Mouse (Mus musculus): ENCODE data around the gene Trpd52l3. TPM values are rescaled to one million over a fixed set of nuclear protein-coding genes. Genes with fewer than 3 reads are reported as not detected.

Trpd52l3 gene
- polyA plus RNA-seq (2015; fragmentation: Nextera tagmentation; extraction: Ambion mirVana) = not detected in 2 replicates

DNA sequence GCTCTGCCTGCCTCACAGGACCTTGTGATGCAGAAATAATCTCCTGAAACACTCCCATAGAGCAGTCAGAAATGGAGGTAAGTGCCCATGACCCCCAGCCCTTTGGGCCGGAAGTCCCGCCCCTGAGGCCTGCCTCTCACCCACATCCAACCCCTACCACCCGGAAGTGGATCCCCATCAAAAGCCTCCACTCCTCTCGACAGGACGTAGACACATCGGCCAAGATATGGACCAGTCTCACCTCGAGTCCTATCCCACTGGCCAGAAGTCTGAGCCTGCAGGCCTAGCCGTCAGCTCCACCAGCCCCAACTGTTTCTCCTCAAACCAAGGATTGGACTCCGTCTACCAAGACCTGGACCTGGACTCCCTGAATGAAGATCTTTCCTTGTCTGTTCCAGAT lies at the start of gene Trpd52l3:
Gene Trpd52l3, plus strand, starts transcription at position 170 of the 400 bp plus-strand sequence.
- Histone ChIP-seq H3K27ac (no peak within 1 kb of the TSS), H3K9me3 (replicated peaks; ENCODE audit: low read length) (no peaks in the 10 kb centered on the region), H3K4me3 (replicated peaks; ENCODE audit: low read depth, low read length) (no peak within 1 kb of the TSS), H3K27me3 (ENCODE audit: insufficient read depth, low read length) (no peaks in the 10 kb centered on the region), H3K36me3 (ENCODE audit: insufficient read depth, low read length) (no peaks in the 10 kb centered on the region), H3K4me1 (replicated peaks; ENCODE audit: insufficient read depth, low read length) (no peaks in the 10 kb centered on the region), H3K9ac (ENCODE audit: low read depth, low read length) (no peak within 1 kb of the TSS), H3K4me2 (ENCODE audit: low read length) (no peak within 1 kb of the TSS)
- DNase-seq (ENCODE audit: low spot score) (no peak), ATAC-seq (replicated peaks; ENCODE audit: low FRiP score, low read depth) (no peak)
- WGBS = 92% methylated on average over 9 of the region's 9 CpGs
- TF ChIP-seq CTCF (IDR thresholded peaks at IDR 0.05; ENCODE audit: low read depth) = no peak

DNA sequence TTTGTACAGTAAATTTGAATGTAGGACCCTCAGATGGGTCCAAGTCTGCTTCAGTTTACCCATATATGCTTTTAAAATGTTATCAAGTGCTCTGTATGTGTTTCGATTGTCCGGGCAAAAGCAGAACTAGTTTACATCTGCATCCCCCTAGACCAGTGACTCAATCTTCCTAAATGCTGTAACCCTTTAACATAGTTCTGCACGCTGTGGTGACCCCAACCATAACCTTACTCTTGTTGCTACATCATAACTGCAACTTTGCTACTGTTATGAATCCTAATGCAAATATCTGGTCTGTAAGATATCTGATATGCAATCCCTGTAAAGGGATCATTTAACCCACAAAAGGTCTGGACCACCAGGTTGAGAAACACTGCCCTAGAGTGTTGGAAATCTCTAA lies 49.8 kb upstream of the Trpd52l3 start:
- Histone ChIP-seq H3K9ac (ENCODE audit: low read depth, low read length) (no peak overlapping the region), H3K4me3 (replicated peaks; ENCODE audit: low read depth, low read length) (no peak overlapping the region), H3K27ac (no peak overlapping the region), H3K9me3 (replicated peaks; ENCODE audit: low read length) (no peaks in the 10 kb centered on the region), H3K27me3 (ENCODE audit: insufficient read depth, low read length) (no peaks in the 10 kb centered on the region), H3K36me3 (ENCODE audit: insufficient read depth, low read length) (no peaks in the 10 kb centered on the region), H3K4me2 (ENCODE audit: low read length) (no peak overlapping the region), H3K4me1 (replicated peaks; ENCODE audit: insufficient read depth, low read length) (no peaks in the 10 kb centered on the region)
- WGBS = 90% methylated on average over 3 of the region's 3 CpGs
- ATAC-seq (replicated peaks; ENCODE audit: low FRiP score, low read depth) (no peak), DNase-seq (ENCODE audit: low spot score) (no peak)
- TF ChIP-seq CTCF (IDR thresholded peaks at IDR 0.05; ENCODE audit: low read depth) = no peak

DNA sequence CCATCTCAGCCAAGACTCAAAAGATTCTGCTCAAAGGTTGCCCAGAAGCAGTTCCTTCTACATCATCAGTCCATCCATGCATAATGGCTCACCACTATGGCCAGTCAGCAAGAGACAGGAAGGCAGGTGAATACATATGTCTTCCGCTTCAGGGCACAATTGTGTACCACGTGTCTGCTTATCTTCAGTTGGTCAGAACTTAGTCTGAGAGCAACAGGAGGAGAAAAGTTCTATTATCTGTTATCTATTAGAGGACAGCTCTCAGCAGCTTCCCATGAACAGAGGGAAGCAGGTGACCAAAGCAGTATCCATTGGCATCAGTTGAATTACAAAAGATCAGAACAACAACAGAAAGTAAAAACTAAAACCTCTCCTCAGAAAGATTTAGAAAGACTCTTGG lies 48.1 kb upstream of the Trpd52l3 start:
- no peak overlapping the region for H3K9ac ChIP-seq (ENCODE audit: low read depth, low read length)
- no peaks in the 10 kb centered on the region for H3K9me3 ChIP-seq (replicated peaks; ENCODE audit: low read length)
- no peaks in the 10 kb centered on the region for H3K27me3 ChIP-seq (ENCODE audit: insufficient read depth, low read length)
- H3K4me3 ChIP-seq (replicated peaks; ENCODE audit: low read depth, low read length) = no peak overlapping the region
- no peak overlapping the region for H3K4me2 ChIP-seq (ENCODE audit: low read length)
- ATAC-seq (replicated peaks; ENCODE audit: low FRiP score, low read depth) (no peak), DNase-seq (ENCODE audit: low spot score) (no peak)
- no peak overlapping the region for H3K27ac ChIP-seq
- H3K4me1 ChIP-seq (replicated peaks; ENCODE audit: insufficient read depth, low read length) = no peaks in the 10 kb centered on the region
- no peak for TF ChIP-seq CTCF (IDR thresholded peaks at IDR 0.05; ENCODE audit: low read depth)
- H3K36me3 ChIP-seq (ENCODE audit: insufficient read depth, low read length) = no peaks in the 10 kb centered on the region
- 89% methylated on average over 2 of the region's 2 CpGs for WGBS

DNA sequence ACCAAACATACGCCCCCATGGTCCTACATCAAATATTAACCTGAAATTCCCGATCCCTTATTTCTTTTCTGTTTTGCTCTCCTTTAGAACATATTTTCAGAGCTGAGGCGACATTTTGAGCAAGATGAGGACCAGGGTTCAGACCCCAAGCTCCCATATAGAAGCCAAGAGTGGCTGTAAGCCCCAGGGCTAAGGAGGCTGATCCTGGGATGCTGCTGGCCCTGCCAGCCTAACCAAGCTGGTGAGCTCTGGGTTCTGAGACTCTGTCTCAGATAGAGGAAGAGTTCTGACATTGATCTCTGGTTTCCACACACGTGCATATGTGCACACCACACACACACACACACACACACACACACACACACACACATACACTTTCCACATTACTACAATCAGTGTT lies 42.7 kb upstream of the Trpd52l3 start:
- H3K4me3 ChIP-seq (replicated peaks; ENCODE audit: low read depth, low read length) = no peak overlapping the region
- H3K27ac ChIP-seq = no peak overlapping the region
- WGBS = 79% methylated on average over 4 of the region's 4 CpGs
- no peak for ATAC-seq (replicated peaks; ENCODE audit: low FRiP score, low read depth)
- no peaks in the 10 kb centered on the region for H3K4me1 ChIP-seq (replicated peaks; ENCODE audit: insufficient read depth, low read length)
- H3K9me3 ChIP-seq (replicated peaks; ENCODE audit: low read length) = no peaks in the 10 kb centered on the region
- H3K36me3 ChIP-seq (ENCODE audit: insufficient read depth, low read length) = no peaks in the 10 kb centered on the region
- no peak for TF ChIP-seq CTCF (IDR thresholded peaks at IDR 0.05; ENCODE audit: low read depth)
- H3K4me2 ChIP-seq (ENCODE audit: low read length) = no peak overlapping the region
- DNase-seq (ENCODE audit: low spot score) = no peak
- no peaks in the 10 kb centered on the region for H3K27me3 ChIP-seq (ENCODE audit: insufficient read depth, low read length)
- no peak overlapping the region for H3K9ac ChIP-seq (ENCODE audit: low read depth, low read length)

GRCm38 (mm10) chr19:29961842-29962241 lies 41.7 kb upstream of the Trpd52l3 start:
- ATAC-seq (replicated peaks; ENCODE audit: low FRiP score, low read depth) (no peak), DNase-seq (ENCODE audit: low spot score) (no peak)
- Histone ChIP-seq H3K27ac (no peak overlapping the region), H3K4me1 (replicated peaks; ENCODE audit: insufficient read depth, low read length) (no peaks in the 10 kb centered on the region), H3K27me3 (ENCODE audit: insufficient read depth, low read length) (no peaks in the 10 kb centered on the region), H3K4me3 (replicated peaks; ENCODE audit: low read depth, low read length) (no peak overlapping the region), H3K36me3 (ENCODE audit: insufficient read depth, low read length) (no peaks in the 10 kb centered on the region), H3K9ac (ENCODE audit: low read depth, low read length) (no peak overlapping the region), H3K4me2 (ENCODE audit: low read length) (no peak overlapping the region), H3K9me3 (replicated peaks; ENCODE audit: low read length) (no peaks in the 10 kb centered on the region; the same call in 1 of the 2 replicates)
- TF ChIP-seq CTCF (IDR thresholded peaks at IDR 0.05; ENCODE audit: low read depth) = no peak
- WGBS = 63% methylated on average over 6 of the region's 6 CpGs

DNA sequence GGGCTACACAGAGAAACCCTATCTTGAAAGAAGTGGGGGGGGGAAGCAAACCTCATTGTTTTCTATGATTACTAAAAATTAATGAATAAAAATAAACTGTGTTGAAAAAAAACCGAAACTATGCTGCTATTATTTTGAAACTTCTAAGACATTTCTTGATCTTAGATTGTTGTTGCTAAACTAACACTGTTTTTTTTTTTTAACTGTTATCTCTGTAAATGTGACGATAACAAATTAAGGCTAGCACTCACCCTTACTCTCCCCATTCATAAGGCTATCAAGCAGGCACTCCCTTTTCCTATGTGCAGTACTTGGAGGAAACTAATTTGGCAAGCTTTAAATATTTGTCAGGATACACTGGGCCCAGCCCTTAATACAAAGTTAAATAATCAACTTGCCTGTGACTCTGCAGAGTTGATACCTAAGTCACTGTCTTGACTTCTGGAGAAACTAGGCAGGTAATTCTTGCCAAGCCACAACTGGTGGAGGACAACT lies 39.9 kb upstream of the Trpd52l3 start:
- no peak for TF ChIP-seq CTCF (IDR thresholded peaks at IDR 0.05; ENCODE audit: low read depth)
- Histone ChIP-seq H3K4me1 (replicated peaks; ENCODE audit: insufficient read depth, low read length) (no peaks in the 10 kb centered on the region), H3K27me3 (ENCODE audit: insufficient read depth, low read length) (no peaks in the 10 kb centered on the region), H3K9me3 (replicated peaks; ENCODE audit: low read length) (no peaks in the 10 kb centered on the region; the same call in 1 of the 2 replicates), H3K4me2 (ENCODE audit: low read length) (no peak overlapping the region), H3K36me3 (ENCODE audit: insufficient read depth, low read length) (no peaks in the 10 kb centered on the region), H3K4me3 (replicated peaks; ENCODE audit: low read depth, low read length) (no peak overlapping the region), H3K9ac (ENCODE audit: low read depth, low read length) (no peak overlapping the region), H3K27ac (no peak overlapping the region)
- ATAC-seq (replicated peaks; ENCODE audit: low FRiP score, low read depth) (no peak), DNase-seq (ENCODE audit: low spot score) (no peak)
- 70% methylated on average over 2 of the region's 2 CpGs for WGBS

- H3K4me2 ChIP-seq (ENCODE audit: low read length) = no peak overlapping the region
- H3K9me3 ChIP-seq (replicated peaks; ENCODE audit: low read length) = no peaks in the 10 kb centered on the region; the same call in 1 of the 2 replicates
- ATAC-seq (replicated peaks; ENCODE audit: low FRiP score, low read depth) = no peak
- DNase-seq (ENCODE audit: low spot score) = no peak
- WGBS = 61% methylated on average over 3 of the region's 3 CpGs
- no peaks in the 10 kb centered on the region for H3K36me3 ChIP-seq (ENCODE audit: insufficient read depth, low read length)
- H3K4me1 ChIP-seq (replicated peaks; ENCODE audit: insufficient read depth, low read length) = no peaks in the 10 kb centered on the region
- no peaks in the 10 kb centered on the region for H3K27me3 ChIP-seq (ENCODE audit: insufficient read depth, low read length)
- no peak overlapping the region for H3K27ac ChIP-seq
- no peak overlapping the region for H3K9ac ChIP-seq (ENCODE audit: low read depth, low read length)
- TF ChIP-seq CTCF (IDR thresholded peaks at IDR 0.05; ENCODE audit: low read depth) = no peak
- H3K4me3 ChIP-seq (replicated peaks; ENCODE audit: low read depth, low read length) = no peak overlapping the region
These were observed 35.6 kb upstream of the Trpd52l3 start for GRCm38 (mm10) chr19:29967960-29968359.
